Mouse (Mus musculus): ENCODE data around the gene Epb41l3. TPM values are rescaled to one million over a fixed set of nuclear protein-coding genes. Genes with fewer than 3 reads are reported as not detected.

Epb41l3 gene
- polyA plus RNA-seq, 1 experiment from 2014 or later = 75.0 TPM

- H3K9ac ChIP-seq (replicated peaks; ENCODE audit: low read depth, low read length) = no peak overlapping the region
- ATAC-seq (ENCODE audit: insufficient number of reproducible peaks, insufficient read depth, low FRiP score, low read depth) = no peak
- H3K4me2 ChIP-seq (replicated peaks; ENCODE audit: low read depth, low read length) = no peak overlapping the region
- no peaks in the 10 kb centered on the region for H3K27me3 ChIP-seq (ENCODE audit: control insufficient read depth, insufficient read depth, low read length)
- no peak overlapping the region for H3K4me3 ChIP-seq (ENCODE audit: low read depth, low read length)
- no peaks in the 10 kb centered on the region for H3K9me3 ChIP-seq (ENCODE audit: control insufficient read depth, low read depth, low read length)
- no peak overlapping the region for H3K27ac ChIP-seq (ENCODE audit: low read length)
- H3K4me1 ChIP-seq (ENCODE audit: control insufficient read depth, insufficient read depth, low read length) = no peaks in the 10 kb centered on the region
- peaks cover 9% of the 10 kb centered on the region for H3K36me3 ChIP-seq (ENCODE audit: control insufficient read depth, insufficient read depth, low read length)
- 87% methylated on average over 12 of the region's 12 CpGs for WGBS
These were observed 212.6 kb downstream of the Epb41l3 start for GRCm38 (mm10) chr17:69288130-69288529.

DNA sequence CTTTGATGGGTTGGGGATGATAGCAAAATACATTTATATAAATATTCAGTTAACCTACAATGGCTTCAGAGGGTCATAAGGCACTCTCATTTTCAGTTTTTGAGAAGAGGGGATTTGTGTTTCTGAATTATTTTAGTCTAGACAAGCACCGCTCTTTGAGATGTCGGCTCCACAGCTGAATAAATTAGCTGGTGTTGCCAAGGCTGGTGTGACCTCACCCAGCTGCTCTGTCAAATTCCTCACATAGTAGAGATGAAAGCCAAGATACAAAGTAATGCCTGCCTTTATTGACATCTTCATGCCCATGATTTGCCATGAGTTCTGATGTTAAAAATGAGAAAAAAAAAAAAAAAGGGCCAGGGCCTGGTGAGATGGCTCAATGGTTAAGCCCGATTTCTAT, 214.8 kb downstream of the Epb41l3 start:
- H3K4me1 ChIP-seq (ENCODE audit: control insufficient read depth, insufficient read depth, low read length) = no peaks in the 10 kb centered on the region
- H3K36me3 ChIP-seq (ENCODE audit: control insufficient read depth, insufficient read depth, low read length) = peaks cover 6% of the 10 kb centered on the region
- H3K4me3 ChIP-seq (ENCODE audit: low read depth, low read length) = no peak overlapping the region
- H3K27me3 ChIP-seq (ENCODE audit: control insufficient read depth, insufficient read depth, low read length) = no peaks in the 10 kb centered on the region
- 72% methylated on average over 3 of the region's 3 CpGs for WGBS
- H3K9me3 ChIP-seq (ENCODE audit: control insufficient read depth, low read depth, low read length) = no peaks in the 10 kb centered on the region
- H3K9ac ChIP-seq (replicated peaks; ENCODE audit: low read depth, low read length) = no peak overlapping the region
- ATAC-seq (ENCODE audit: insufficient number of reproducible peaks, insufficient read depth, low FRiP score, low read depth) = no peak
- H3K27ac ChIP-seq (ENCODE audit: low read length) = no peak overlapping the region
- H3K4me2 ChIP-seq (replicated peaks; ENCODE audit: low read depth, low read length) = no peak overlapping the region

DNA sequence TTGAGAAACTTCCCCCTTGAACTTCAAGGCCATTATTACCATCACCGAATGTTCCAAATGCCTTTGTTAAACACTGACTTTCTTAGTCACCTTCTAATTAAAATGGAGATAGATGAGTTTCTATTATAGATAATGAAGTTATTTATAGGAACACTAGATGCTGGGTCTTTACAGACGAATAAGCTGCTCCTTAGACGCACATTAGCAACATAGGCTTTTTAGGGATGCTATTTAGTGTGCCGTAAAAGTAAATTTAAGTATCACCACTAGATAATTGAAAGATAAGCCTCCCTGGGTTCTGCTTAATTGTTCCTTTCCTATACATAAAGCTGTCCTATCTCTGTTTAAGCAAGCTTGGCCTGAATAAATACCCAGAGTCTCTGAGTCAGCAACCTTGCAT, 226.1 kb downstream of the Epb41l3 start:
- WGBS = 57% methylated on average over 4 of the region's 4 CpGs
- H3K27ac ChIP-seq (ENCODE audit: low read length) = no peak overlapping the region
- no peaks in the 10 kb centered on the region for H3K9me3 ChIP-seq (ENCODE audit: control insufficient read depth, low read depth, low read length)
- H3K4me2 ChIP-seq (replicated peaks; ENCODE audit: low read depth, low read length) = no peak overlapping the region
- no peak for ATAC-seq (ENCODE audit: insufficient number of reproducible peaks, insufficient read depth, low FRiP score, low read depth)
- no peak overlapping the region for H3K9ac ChIP-seq (replicated peaks; ENCODE audit: low read depth, low read length)
- H3K27me3 ChIP-seq (ENCODE audit: control insufficient read depth, insufficient read depth, low read length) = no peaks in the 10 kb centered on the region
- no peaks in the 10 kb centered on the region for H3K4me1 ChIP-seq (ENCODE audit: control insufficient read depth, insufficient read depth, low read length)
- no peak overlapping the region for H3K4me3 ChIP-seq (ENCODE audit: low read depth, low read length)
- H3K36me3 ChIP-seq (ENCODE audit: control insufficient read depth, insufficient read depth, low read length) = no peaks in the 10 kb centered on the region

GRCm38 (mm10) chr17:69303579-69304274, 228.2 kb downstream of the Epb41l3 start:
- H3K4me2 ChIP-seq (replicated peaks; ENCODE audit: low read depth, low read length) = no peak overlapping the region
- H3K4me3 ChIP-seq (ENCODE audit: low read depth, low read length) = no peak overlapping the region
- no peaks in the 10 kb centered on the region for H3K36me3 ChIP-seq (ENCODE audit: control insufficient read depth, insufficient read depth, low read length)
- no peaks in the 10 kb centered on the region for H3K9me3 ChIP-seq (ENCODE audit: control insufficient read depth, low read depth, low read length)
- no peak overlapping the region for H3K27ac ChIP-seq (ENCODE audit: low read length)
- H3K4me1 ChIP-seq (ENCODE audit: control insufficient read depth, insufficient read depth, low read length) = no peaks in the 10 kb centered on the region
- WGBS = 81% methylated on average over 11 of the region's 11 CpGs
- ATAC-seq (ENCODE audit: insufficient number of reproducible peaks, insufficient read depth, low FRiP score, low read depth) = no peak
- H3K27me3 ChIP-seq (ENCODE audit: control insufficient read depth, insufficient read depth, low read length) = no peaks in the 10 kb centered on the region
- H3K9ac ChIP-seq (replicated peaks; ENCODE audit: low read depth, low read length) = no peak overlapping the region

- no peak overlapping the region for H3K27ac ChIP-seq (ENCODE audit: low read length)
- H3K4me1 ChIP-seq (ENCODE audit: control insufficient read depth, insufficient read depth, low read length) = no peaks in the 10 kb centered on the region
- no peak overlapping the region for H3K9ac ChIP-seq (replicated peaks; ENCODE audit: low read depth, low read length)
- H3K27me3 ChIP-seq (ENCODE audit: control insufficient read depth, insufficient read depth, low read length) = no peaks in the 10 kb centered on the region
- no peak overlapping the region for H3K4me2 ChIP-seq (replicated peaks; ENCODE audit: low read depth, low read length)
- H3K36me3 ChIP-seq (ENCODE audit: control insufficient read depth, insufficient read depth, low read length) = no peaks in the 10 kb centered on the region
- no peaks in the 10 kb centered on the region for H3K9me3 ChIP-seq (ENCODE audit: control insufficient read depth, low read depth, low read length)
- ATAC-seq (ENCODE audit: insufficient number of reproducible peaks, insufficient read depth, low FRiP score, low read depth) = no peak
- 50% methylated on average over 9 of the region's 9 CpGs for WGBS
- no peak overlapping the region for H3K4me3 ChIP-seq (ENCODE audit: low read depth, low read length)
These were observed 232.2 kb downstream of the Epb41l3 start for GRCm38 (mm10) chr17:69307636-69308035.

- Histone ChIP-seq H3K9ac (replicated peaks; ENCODE audit: low read depth, low read length) (no peak overlapping the region), H3K27me3 (ENCODE audit: control insufficient read depth, insufficient read depth, low read length) (no peaks in the 10 kb centered on the region), H3K4me2 (replicated peaks; ENCODE audit: low read depth, low read length) (no peak overlapping the region), H3K27ac (ENCODE audit: low read length) (no peak overlapping the region), H3K4me1 (ENCODE audit: control insufficient read depth, insufficient read depth, low read length) (no peaks in the 10 kb centered on the region), H3K9me3 (ENCODE audit: control insufficient read depth, low read depth, low read length) (no peaks in the 10 kb centered on the region), H3K36me3 (ENCODE audit: control insufficient read depth, insufficient read depth, low read length) (no peaks in the 10 kb centered on the region), H3K4me3 (ENCODE audit: low read depth, low read length) (no peak overlapping the region)
- WGBS = 92% methylated on average over 4 of the region's 4 CpGs
- ATAC-seq (ENCODE audit: insufficient number of reproducible peaks, insufficient read depth, low FRiP score, low read depth) = no peak
These were observed 234.4 kb downstream of the Epb41l3 start for GRCm38 (mm10) chr17:69309872-69310271.

DNA sequence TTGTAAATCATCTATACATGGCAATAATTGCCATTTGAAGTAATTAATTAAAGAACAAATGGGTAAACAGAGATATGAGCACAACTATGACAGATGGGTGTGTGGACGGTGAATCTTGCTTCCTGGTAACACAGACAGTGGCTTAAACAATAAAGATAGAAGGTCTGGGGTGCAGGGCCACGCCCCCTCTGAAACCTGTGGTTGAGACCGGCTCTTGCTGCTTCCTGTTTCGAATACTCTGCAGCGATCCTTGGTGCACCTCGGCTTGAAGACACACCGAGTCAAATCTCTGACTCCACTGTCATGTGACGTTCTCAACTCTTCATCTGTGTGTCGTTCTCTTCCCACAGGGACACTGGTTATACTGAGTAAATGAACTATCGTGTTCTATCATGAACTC, 245.0 kb downstream of the Epb41l3 start:
- H3K27me3 ChIP-seq (ENCODE audit: control insufficient read depth, insufficient read depth, low read length) = no peaks in the 10 kb centered on the region
- H3K4me3 ChIP-seq (ENCODE audit: low read depth, low read length) = no peak overlapping the region
- H3K27ac ChIP-seq (ENCODE audit: low read length) = no peak overlapping the region
- ATAC-seq (ENCODE audit: insufficient number of reproducible peaks, insufficient read depth, low FRiP score, low read depth) = no peak
- no peaks in the 10 kb centered on the region for H3K36me3 ChIP-seq (ENCODE audit: control insufficient read depth, insufficient read depth, low read length)
- no peaks in the 10 kb centered on the region for H3K4me1 ChIP-seq (ENCODE audit: control insufficient read depth, insufficient read depth, low read length)
- no peak overlapping the region for H3K4me2 ChIP-seq (replicated peaks; ENCODE audit: low read depth, low read length)
- no peaks in the 10 kb centered on the region for H3K9me3 ChIP-seq (ENCODE audit: control insufficient read depth, low read depth, low read length)
- H3K9ac ChIP-seq (replicated peaks; ENCODE audit: low read depth, low read length) = no peak overlapping the region
- WGBS = 88% methylated on average over 10 of the region's 10 CpGs

- no peaks in the 10 kb centered on the region for H3K9me3 ChIP-seq (ENCODE audit: control insufficient read depth, low read depth, low read length)
- H3K27me3 ChIP-seq (ENCODE audit: control insufficient read depth, insufficient read depth, low read length) = no peaks in the 10 kb centered on the region
- no peak overlapping the region for H3K9ac ChIP-seq (replicated peaks; ENCODE audit: low read depth, low read length)
- H3K4me2 ChIP-seq (replicated peaks; ENCODE audit: low read depth, low read length) = no peak overlapping the region
- H3K4me3 ChIP-seq (ENCODE audit: low read depth, low read length) = no peak overlapping the region
- H3K27ac ChIP-seq (ENCODE audit: low read length) = no peak overlapping the region
- no peak for ATAC-seq (ENCODE audit: insufficient number of reproducible peaks, insufficient read depth, low FRiP score, low read depth)
- no peaks in the 10 kb centered on the region for H3K36me3 ChIP-seq (ENCODE audit: control insufficient read depth, insufficient read depth, low read length)
- 87% methylated on average over 2 of the region's 2 CpGs for WGBS
- no peaks in the 10 kb centered on the region for H3K4me1 ChIP-seq (ENCODE audit: control insufficient read depth, insufficient read depth, low read length)
These were observed 247.2 kb downstream of the Epb41l3 start for GRCm38 (mm10) chr17:69322721-69323120.

All from stomach, embryonic 14.5 days (tissue).